In the genomic region with DNA sequence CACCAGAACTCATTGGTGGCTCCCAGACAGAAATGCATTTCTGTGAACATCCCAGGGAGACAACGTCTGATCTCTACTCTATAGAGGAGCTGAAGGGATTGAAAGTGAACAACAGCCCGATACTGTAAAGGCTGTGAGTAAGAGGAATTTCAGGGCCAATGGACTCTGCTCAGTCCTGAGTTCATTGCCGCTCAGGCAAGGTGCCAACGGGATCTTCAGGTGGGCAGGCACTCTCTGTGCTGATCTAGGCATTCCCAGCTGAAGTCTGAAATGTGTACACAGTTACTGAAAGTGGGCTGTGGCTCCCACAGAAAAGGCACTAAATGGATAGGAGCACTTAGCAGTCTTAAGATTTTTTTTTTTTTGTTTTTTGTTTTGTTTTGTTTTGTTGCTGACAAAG, we compare ENCODE assay signal across 26 mouse cellular contexts. TPM values are rescaled to one million over a fixed set of nuclear protein-coding genes. Genes with fewer than 3 reads are reported as not detected.
A peak's percentile ranks its signal among the peaks of the same experiment; 100 is the strongest.
DNase-seq lines count a peak whose midpoint lies in the region; ATAC-seq and TF ChIP-seq lines count a peak whose summit lies in the region.
"Had no signal": no experiment of that assay in that cellular context is flagged by ENCODE, and none has a peak within 500 bp of the region (broad histone marks: within the 10 kb centered on the region; RNA-seq: fewer than 3 reads in every experiment).

No protein-coding gene starts in this region.

- H3K27me3 ChIP-seq in kidney, adult 2 months (replicated peaks; ENCODE audit: control insufficient read depth, insufficient read depth, low read length), result no peaks in the 10 kb centered on the region
- H3K27me3 ChIP-seq in kidney, embryonic 16.5 days (ENCODE audit: insufficient read depth, low read length), result no peaks in the 10 kb centered on the region
- no peaks in the 10 kb centered on the region for H3K27me3 ChIP-seq in liver, postnatal 0 days (ENCODE audit: insufficient read depth, low read length)
- H3K27me3 ChIP-seq: embryonic facial prominence, embryonic 13.5 days; hindbrain, embryonic 15.5 days; limb, embryonic 13.5 days had no signal

- no peak overlapping the region for H3K4me3 ChIP-seq in kidney, adult 2 months (ENCODE audit: insufficient read depth, low read depth, low read length)
- no peak overlapping the region for H3K4me3 ChIP-seq in kidney, embryonic 16.5 days (ENCODE audit: low read length)
- H3K4me3 ChIP-seq in liver, postnatal 0 days (ENCODE audit: low read depth, low read length), result no peak overlapping the region
- H3K4me3 ChIP-seq: embryonic facial prominence, embryonic 13.5 days; erythroblast, embryonic 14.5 days; heart, adult 2 months; heart, embryonic 13.5 days; hindbrain, embryonic 10.5 days; hindbrain, embryonic 15.5 days; limb, embryonic 13.5 days; liver, embryonic 15.5 days had no signal

- H3K4me1 ChIP-seq in kidney, adult 2 months (ENCODE audit: control insufficient read depth, insufficient read depth, low read length), result peaks cover 12% of the 10 kb centered on the region; the same call in 1 of the 2 replicates
- H3K4me1 ChIP-seq in kidney, embryonic 16.5 days (ENCODE audit: insufficient read depth, low read length), result no peaks in the 10 kb centered on the region; the same call in 1 of the 2 replicates
- H3K4me1 ChIP-seq in liver, postnatal 0 days (ENCODE audit: insufficient read depth), result no peaks in the 10 kb centered on the region
- H3K4me1 ChIP-seq: liver, embryonic 15.5 days had no signal

- TF ChIP-seq CTCF in kidney, adult 2 months (conservative IDR thresholded peaks at IDR 0.05; ENCODE audit: insufficient read depth, insufficient read length, low read depth, low read length), result no peak
- no peak for TF ChIP-seq CTCF in liver, postnatal 0 days (IDR thresholded peaks at IDR 0.05; ENCODE audit: low read depth)

- WGBS in kidney, adult 2 months, result 57% methylated on average over 4 of the region's 4 CpGs
- 84% methylated on average over 4 of the region's 4 CpGs for WGBS in kidney, embryonic 16.5 days
- WGBS in liver, postnatal 0 days (ENCODE audit: insufficient replicate concordance), result 61% methylated on average over 4 of the region's 4 CpGs

- no peak; the same call in 1 of the 2 replicates for ATAC-seq in kidney, embryonic 16.5 days (ENCODE audit: low FRiP score, low TSS enrichment)
- ATAC-seq in liver, postnatal 0 days, result peak; percentile 64
- ATAC-seq: CD4-positive, CD25-positive, alpha-beta regulatory T cell, adult 4 months; forebrain, embryonic 16.5 days; midbrain, embryonic 16.5 days had no signal

- DNase-seq in kidney, adult 2 months, result peak; percentile 85
- peak; percentile 47 for DNase-seq in liver, postnatal 0 days
- no peak for DNase-seq in liver
- DNase-seq in kidney, postnatal 25 days, result peak; percentile 78 to 85
- no peak for DNase-seq in layer of hippocampus, adult 8-10 months (ENCODE audit: low spot score in 2 of 2)
- DNase-seq in cerebellum, adult 11-12 months, result no peak
- DNase-seq: adrenal gland, postnatal 14 days; cerebellum, adult 18-20 months; cerebellum, postnatal 10 days; heart, adult 2 months; heart, postnatal 10 days; lung, postnatal 36 days; spleen, adult 18-20 months; thymus, postnatal 14 days had no signal

- TF ChIP-seq EP300 in liver, postnatal 0 days (IDR thresholded peaks at IDR 0.05; ENCODE audit: low read depth), result no peak

- no peak for TF ChIP-seq POLR2A in kidney, adult 2 months (IDR thresholded peaks at IDR 0.05; ENCODE audit: low read depth, low read length)

- no peaks in the 10 kb centered on the region for H3K36me3 ChIP-seq in kidney, adult 2 months (ENCODE audit: control insufficient read depth, insufficient read depth, low read length)
- no peaks in the 10 kb centered on the region for H3K36me3 ChIP-seq in kidney, embryonic 16.5 days (ENCODE audit: insufficient read depth, low read length)
- no peaks in the 10 kb centered on the region for H3K36me3 ChIP-seq in liver, postnatal 0 days (replicated peaks; ENCODE audit: insufficient read depth, low read length)
- H3K36me3 ChIP-seq: embryonic facial prominence, embryonic 13.5 days; heart, embryonic 13.5 days; hindbrain, embryonic 10.5 days; hindbrain, embryonic 15.5 days; limb, embryonic 13.5 days; liver, embryonic 15.5 days had no signal

- H3K9me3 ChIP-seq in kidney, embryonic 16.5 days (ENCODE audit: low read length), result no peaks in the 10 kb centered on the region
- no peaks in the 10 kb centered on the region for H3K9me3 ChIP-seq in liver, postnatal 0 days (ENCODE audit: low read length)
- H3K9me3 ChIP-seq: embryonic facial prominence, embryonic 13.5 days; heart, embryonic 13.5 days; hindbrain, embryonic 10.5 days; hindbrain, embryonic 15.5 days; limb, embryonic 13.5 days; liver, embryonic 15.5 days had no signal

- H3K9ac ChIP-seq in kidney, embryonic 16.5 days (replicated peaks; ENCODE audit: low read length), result no peak overlapping the region
- no peak overlapping the region for H3K9ac ChIP-seq in liver, postnatal 0 days (replicated peaks)
- H3K9ac ChIP-seq: embryonic facial prominence, embryonic 13.5 days; heart, embryonic 13.5 days; hindbrain, embryonic 15.5 days; limb, embryonic 13.5 days; liver, embryonic 15.5 days had no signal

- H3K27ac ChIP-seq in kidney, adult 2 months (ENCODE audit: insufficient read depth, low read depth, low read length), result peak overlapping the region; percentile 71; the same call in 1 of the 2 replicates
- no peak overlapping the region for H3K27ac ChIP-seq in kidney, embryonic 16.5 days (ENCODE audit: low read length)
- no peak overlapping the region for H3K27ac ChIP-seq in liver, postnatal 0 days (ENCODE audit: low read depth)
- H3K27ac ChIP-seq: embryonic facial prominence, embryonic 13.5 days; heart, adult 2 months; heart, embryonic 13.5 days; hindbrain, embryonic 10.5 days; hindbrain, embryonic 15.5 days; limb, embryonic 13.5 days; liver, embryonic 15.5 days had no signal

- H3K4me2 ChIP-seq in kidney, embryonic 16.5 days (replicated peaks; ENCODE audit: low read depth, low read length), result no peak overlapping the region
- no peak overlapping the region for H3K4me2 ChIP-seq in liver, postnatal 0 days (ENCODE audit: low read depth, low read length)
- H3K4me2 ChIP-seq: embryonic facial prominence, embryonic 13.5 days; heart, embryonic 13.5 days; hindbrain, embryonic 15.5 days; limb, embryonic 13.5 days; liver, embryonic 15.5 days; midbrain, embryonic 11.5 days had no signal

RNA-seq across cellular contexts. Expression of a gene that starts 19.8 kb away (rescaled TPM):
- polyA plus RNA-seq in kidney, adult 2 months (2012; rRNA removed), result 71.8 and 90.6 TPM in 2 replicates
- 369 and 385 TPM in 2 replicates for polyA plus RNA-seq in kidney, embryonic 16.5 days (2015; fragmentation: Nextera tagmentation; extraction: Ambion mirVana)
- 125 and 133 TPM in 2 replicates for polyA plus RNA-seq in liver, postnatal 0 days (2015; fragmentation: Nextera tagmentation; extraction: Ambion mirVana)
- total RNA-seq in layer of hippocampus, adult 8-10 months (2022), result 1,000 to 10,000 TPM in 3 of 4 experiments, 100 to 1,000 TPM in 1; 959 to 1,113 (median 1,048) TPM

Comparison
In these comparisons a context has a peak if more than half of its experiments do, and no peak if none do; other contexts are left out.
1. DNase-seq: peak in kidney, adult 2 months (single experiment), liver, postnatal 0 days (single experiment) and kidney, postnatal 25 days (2 of 2); none in liver (single experiment), layer of hippocampus, adult 8-10 months (0 of 2) and cerebellum, adult 11-12 months (single experiment).